Mouse (Mus musculus): Measurements from ENCODE around the gene Plxna2.

The Plxna2 gene

GRCm38 (mm10) chr1:194623641-194624040 is 5.6 kb downstream of the Plxna2 start:
- no peak for DNase-seq

GRCm38 (mm10) chr1:194624411-194624810 is 6.4 kb downstream of the Plxna2 start:
- DNase-seq, result peak; percentile 33 to 54

GRCm38 (mm10) chr1:194624973-194625372 is 7.0 kb downstream of the Plxna2 start:
- DNase-seq, result no peak

- DNase-seq, result no peak
Measured at GRCm38 (mm10) chr1:194626109-194626508, 8.1 kb downstream of the Plxna2 start.

GRCm38 (mm10) chr1:194627286-194627685 is 9.3 kb downstream of the Plxna2 start:
- DNase-seq, result no peak

GRCm38 (mm10) chr1:194629135-194629689 is 11.2 kb downstream of the Plxna2 start:
- no peak for DNase-seq

GRCm38 (mm10) chr1:194630498-194631056 is 12.6 kb downstream of the Plxna2 start:
- DNase-seq, result no peak

- no peak for DNase-seq
Measured at GRCm38 (mm10) chr1:194631574-194631973, 13.6 kb downstream of the Plxna2 start.

GRCm38 (mm10) chr1:194632029-194632428 is 14.0 kb downstream of the Plxna2 start:
- no peak for DNase-seq

GRCm38 (mm10) chr1:194635411-194635810 is 17.4 kb downstream of the Plxna2 start:
- no peak for DNase-seq

GRCm38 (mm10) chr1:194635942-194636341 is 17.9 kb downstream of the Plxna2 start:
- no peak for DNase-seq

- no peak for DNase-seq
Measured at GRCm38 (mm10) chr1:194637391-194638304, 19.6 kb downstream of the Plxna2 start.

- no peak for DNase-seq
Measured at GRCm38 (mm10) chr1:194641601-194642301, 23.7 kb downstream of the Plxna2 start.

GRCm38 (mm10) chr1:194642302-194642787 is 24.3 kb downstream of the Plxna2 start:
- no peak for DNase-seq

- no peak for DNase-seq
Measured at GRCm38 (mm10) chr1:194643930-194644329, 25.9 kb downstream of the Plxna2 start.

GRCm38 (mm10) chr1:194645898-194646297 is 27.9 kb downstream of the Plxna2 start:
- no peak for DNase-seq

GRCm38 (mm10) chr1:194650076-194650475 is 32.1 kb downstream of the Plxna2 start:
- no peak for DNase-seq

- no peak for DNase-seq
Measured at GRCm38 (mm10) chr1:194650566-194650965, 32.5 kb downstream of the Plxna2 start.

- DNase-seq, result no peak
Measured at GRCm38 (mm10) chr1:194651987-194652386, 34.0 kb downstream of the Plxna2 start.

GRCm38 (mm10) chr1:194658459-194659160 is 40.6 kb downstream of the Plxna2 start:
- DNase-seq, result no peak

GRCm38 (mm10) chr1:194660426-194661119 is 42.6 kb downstream of the Plxna2 start:
- no peak for DNase-seq

- DNase-seq, result no peak
Measured at GRCm38 (mm10) chr1:194663021-194663420, 45.0 kb downstream of the Plxna2 start.
